Mouse (Mus musculus) adrenal gland, postnatal 36 days (tissue): Measurements from ENCODE around the gene Hoxa9. TPM values are rescaled to one million over a fixed set of nuclear protein-coding genes. Genes with fewer than 3 reads are reported as not detected.
A peak's percentile ranks its signal among the peaks of the same experiment; 100 is the strongest.

Source experiments
- DNase-seq, 2 experiments: peaks; one replicate each; pipeline ENCODE4 v3.0.0; 2021; ENCODE audit warnings: mixed read lengths in 1 of 2
- total RNA-seq, 2 experiments: library from RNA; stranded (reverse); gene quantifications; 2 replicates each; pipeline ENCODE4 v1.2.3; 2021

The Hoxa9 gene
- total RNA-seq, 2 experiments from 2014 or later = 0.56 to 1.3 TPM

DNA sequence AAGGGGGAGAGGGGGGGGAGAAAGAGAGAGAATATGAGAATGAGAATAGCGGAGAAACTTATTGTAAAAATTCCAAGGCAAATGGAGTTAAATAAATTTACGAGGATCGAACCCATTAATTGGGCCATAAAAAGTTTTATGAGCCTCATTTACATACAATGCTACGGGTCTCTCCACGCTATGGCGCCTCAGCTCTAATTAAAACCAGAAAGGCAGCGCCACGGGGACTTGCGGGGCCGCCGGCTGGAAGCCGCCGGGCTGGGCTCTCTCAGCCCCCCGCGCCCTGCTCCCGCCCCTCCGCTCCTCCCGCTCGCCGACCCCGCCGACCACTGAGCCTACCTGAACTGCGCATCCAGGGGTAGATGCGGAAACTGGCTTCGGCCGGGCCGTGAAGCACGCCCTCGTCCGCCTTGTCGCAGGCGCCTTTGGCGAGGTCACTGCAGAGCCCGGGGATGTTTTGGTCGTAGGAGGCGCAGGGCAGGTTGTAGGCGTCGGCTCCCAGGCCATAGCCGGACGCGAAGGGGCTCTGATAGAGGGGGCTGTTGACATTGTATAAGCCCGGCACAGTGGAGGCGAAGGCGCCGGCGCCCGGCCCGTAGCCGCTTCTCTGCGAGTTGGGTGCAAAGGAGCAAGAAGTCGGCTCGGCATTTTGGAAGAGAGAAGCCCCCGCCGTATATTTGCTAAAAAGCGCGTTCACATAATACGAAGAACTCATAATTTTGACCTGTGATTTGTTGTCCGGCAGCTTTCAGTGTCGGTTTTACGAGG lies 14.0 kb downstream of the Hoxa9 start:
- DNase-seq = peak; percentile 55 to 61

DNA sequence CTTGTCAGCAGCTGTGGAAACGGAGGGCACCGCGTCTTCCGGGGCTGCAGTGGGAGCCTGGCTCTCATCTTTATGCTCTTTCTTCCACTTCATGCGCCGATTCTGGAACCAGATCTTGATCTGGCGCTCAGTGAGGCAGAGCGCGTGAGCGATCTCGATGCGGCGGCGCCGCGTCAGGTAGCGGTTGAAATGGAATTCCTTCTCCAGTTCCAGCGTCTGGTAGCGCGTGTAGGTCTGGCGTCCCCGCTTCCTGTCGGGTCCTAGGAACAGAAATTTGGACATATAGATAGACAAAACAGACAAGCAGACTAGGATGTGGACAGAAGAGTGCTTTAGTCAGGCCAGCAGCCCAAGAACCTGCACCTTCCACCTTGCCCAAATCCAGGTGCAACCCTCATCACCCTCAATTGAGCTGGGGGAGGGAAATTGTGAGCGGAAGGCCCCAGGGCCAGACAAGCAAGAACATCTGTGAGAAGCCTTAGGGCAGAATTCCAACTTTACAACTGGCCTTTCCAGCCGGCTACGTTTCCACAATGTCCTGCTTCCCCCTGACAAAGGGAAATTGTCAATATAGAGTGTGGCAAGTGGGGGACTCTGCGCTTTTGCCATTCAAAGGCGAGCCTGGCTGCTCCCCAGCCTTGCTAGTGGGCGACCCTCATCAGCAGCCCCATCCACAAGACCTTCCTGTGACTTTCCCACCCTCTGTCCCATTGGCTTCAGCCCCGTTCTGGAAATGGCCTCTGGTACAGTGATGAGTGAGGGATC lies 14.9 kb downstream of the Hoxa9 start:
- DNase-seq = no peak

DNA sequence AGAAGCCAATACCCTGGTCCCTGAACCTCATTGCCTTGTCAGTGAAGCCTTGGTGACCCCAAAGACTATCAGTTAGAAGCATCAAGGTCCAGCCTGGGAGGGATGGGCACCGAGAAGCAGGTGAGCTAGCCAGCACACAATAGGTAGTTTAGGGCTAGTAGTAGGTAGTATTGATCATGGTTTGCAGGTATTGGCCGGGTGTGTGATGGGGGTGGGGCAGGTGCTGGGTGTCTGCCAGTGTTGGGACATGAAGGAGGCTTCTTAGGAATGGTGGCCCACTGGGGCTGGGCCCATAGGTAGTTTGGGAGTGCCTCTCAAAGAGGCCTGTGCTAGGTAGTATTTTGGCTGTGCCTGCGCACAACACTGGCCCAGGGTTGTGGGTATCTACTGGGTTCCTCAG lies 15.8 kb downstream of the Hoxa9 start:
- no peak for DNase-seq

GRCm38 (mm10) chr6:52214271-52214670 lies 16.6 kb downstream of the Hoxa9 start:
- DNase-seq = no peak

- peak; percentile 72 to 83 for DNase-seq
Observed at GRCm38 (mm10) chr6:52213119-52213986, 17.5 kb downstream of the Hoxa9 start, which contains the start of the genes Hoxa3 and Gm28308. Gene Hoxa3, minus strand, starts transcription at chr6:52213336. Gene Gm28308, minus strand, starts transcription at chr6:52213339.

GRCm38 (mm10) chr6:52212556-52213118 lies 18.3 kb downstream of the Hoxa9 start:
- peak in 1 of 2 experiments; percentile 67 for DNase-seq

DNA sequence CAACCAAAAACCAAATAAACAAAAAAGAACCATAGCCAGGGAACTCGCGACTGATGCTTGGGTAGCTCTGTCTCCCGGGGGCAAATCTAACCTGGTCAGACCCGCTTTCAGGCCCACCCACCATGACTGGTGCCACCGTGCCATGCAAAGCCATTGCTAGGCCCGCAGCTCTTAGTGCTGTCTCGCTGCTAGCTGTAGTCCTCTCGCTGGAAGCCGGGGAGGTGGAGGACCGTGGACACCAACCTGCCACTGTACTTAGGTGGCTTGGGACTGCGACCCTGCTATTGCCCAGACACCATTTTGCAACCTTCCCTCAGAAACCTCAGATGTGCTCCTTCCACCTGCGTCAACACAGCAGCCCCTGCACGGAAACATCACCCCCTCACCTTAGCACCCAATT lies 18.9 kb downstream of the Hoxa9 start:
- no peak for DNase-seq

- DNase-seq = peak; percentile 87 to 92
Observed at GRCm38 (mm10) chr6:52211170-52211935, 19.5 kb downstream of the Hoxa9 start.

DNA sequence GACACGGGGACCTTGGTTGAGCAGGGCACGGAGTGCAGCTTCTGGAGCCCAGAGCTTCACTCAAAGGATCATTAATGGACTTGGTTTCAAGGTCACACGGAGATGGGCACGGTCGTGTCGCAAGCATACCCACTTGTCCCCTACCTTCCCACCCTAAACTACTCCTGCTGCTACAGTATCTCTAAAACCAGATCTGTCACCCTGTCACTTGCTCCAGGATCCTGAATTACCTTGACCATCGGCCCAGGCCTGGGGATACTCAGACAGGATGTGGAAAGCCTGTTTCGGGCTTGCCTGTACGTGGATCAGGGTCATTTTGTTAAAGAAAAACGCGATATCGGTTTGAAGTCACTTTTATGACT lies 21.2 kb downstream of the Hoxa9 start:
- DNase-seq = no peak

DNA sequence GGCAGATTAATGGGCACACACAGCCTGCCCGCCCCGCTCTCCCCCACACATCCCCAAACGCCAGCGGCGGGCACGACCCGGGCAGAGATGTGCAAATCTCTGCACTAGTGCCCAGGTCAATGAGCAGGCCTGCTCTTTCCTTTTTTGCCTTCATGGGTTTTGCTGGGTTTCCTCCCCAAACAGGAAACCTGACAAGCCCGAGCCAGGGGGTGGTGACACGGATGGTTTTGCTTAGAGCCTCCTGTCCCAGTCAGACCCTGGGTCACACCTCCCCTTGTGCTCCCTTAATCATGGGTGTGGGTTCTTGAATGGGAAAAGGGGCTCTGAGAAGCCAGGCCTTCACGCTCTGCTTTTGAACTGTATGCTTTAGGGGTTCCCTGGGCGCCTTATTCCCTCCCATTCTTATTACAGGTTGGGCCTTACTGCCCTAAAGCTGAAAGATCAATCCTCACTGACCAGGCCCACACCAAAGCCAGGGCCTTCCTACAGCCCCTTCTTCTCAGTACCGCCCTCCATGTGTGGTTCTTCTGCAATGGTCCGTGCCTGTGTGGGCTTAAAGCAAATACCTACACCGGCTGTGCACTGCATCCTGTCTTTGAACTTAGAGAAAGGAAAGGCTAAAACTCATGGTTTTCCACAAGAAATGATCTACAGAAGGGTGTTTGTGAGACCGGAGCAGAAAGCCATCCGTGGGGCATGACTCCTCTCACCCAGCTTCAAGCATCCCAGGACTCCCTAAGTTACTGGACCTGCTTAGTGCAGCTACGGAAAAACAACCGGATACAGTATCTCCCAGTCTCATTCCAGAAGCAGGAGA lies 21.8 kb downstream of the Hoxa9 start:
- no peak for DNase-seq

DNA sequence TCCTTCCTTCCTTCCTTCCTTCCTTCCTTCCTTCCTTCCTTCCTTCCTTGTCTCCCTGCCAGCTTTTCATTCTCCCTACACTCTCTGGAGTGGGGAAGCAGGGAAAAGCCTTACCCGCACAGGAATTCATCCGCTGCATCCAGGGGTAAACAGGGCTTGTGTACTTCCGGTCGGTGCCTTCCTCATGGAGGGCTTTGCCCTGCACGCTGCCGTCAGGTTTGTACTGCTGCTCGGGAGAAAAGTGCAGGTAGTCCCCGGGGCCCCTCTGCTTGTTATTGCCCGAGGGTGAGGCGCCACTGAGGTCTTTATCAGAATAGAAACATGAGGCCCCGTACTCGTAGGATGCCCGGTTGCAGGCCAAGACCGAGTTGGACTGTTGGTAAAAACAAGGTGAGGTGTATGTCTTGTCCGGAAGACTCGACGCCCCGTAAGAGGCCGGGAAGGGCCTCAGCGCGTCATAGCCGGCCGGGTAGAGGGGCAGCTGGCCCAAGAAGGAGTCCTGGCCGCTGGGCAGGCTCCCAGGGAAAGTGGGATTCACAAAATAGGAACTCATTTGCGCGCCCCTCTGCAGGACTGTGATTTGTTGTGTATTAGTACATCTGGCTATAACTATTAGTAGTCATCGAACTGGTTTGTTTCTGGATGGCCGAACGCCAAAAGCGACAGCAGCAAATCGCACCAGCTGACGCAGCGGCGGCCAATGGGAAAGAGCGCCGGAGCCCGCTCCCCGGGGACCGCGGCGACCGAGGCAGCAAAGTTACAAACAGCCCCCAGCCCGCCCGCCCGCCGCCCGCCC lies 22.6 kb downstream of the Hoxa9 start, which contains the start of gene Hoxa6:
Hoxa6 (minus strand) TSS at position 651 of the 796 bp plus-strand sequence.
- peak; percentile 83 to 87 for DNase-seq

- DNase-seq = no peak
Observed at GRCm38 (mm10) chr6:52207684-52207976, 23.3 kb downstream of the Hoxa9 start.

DNA sequence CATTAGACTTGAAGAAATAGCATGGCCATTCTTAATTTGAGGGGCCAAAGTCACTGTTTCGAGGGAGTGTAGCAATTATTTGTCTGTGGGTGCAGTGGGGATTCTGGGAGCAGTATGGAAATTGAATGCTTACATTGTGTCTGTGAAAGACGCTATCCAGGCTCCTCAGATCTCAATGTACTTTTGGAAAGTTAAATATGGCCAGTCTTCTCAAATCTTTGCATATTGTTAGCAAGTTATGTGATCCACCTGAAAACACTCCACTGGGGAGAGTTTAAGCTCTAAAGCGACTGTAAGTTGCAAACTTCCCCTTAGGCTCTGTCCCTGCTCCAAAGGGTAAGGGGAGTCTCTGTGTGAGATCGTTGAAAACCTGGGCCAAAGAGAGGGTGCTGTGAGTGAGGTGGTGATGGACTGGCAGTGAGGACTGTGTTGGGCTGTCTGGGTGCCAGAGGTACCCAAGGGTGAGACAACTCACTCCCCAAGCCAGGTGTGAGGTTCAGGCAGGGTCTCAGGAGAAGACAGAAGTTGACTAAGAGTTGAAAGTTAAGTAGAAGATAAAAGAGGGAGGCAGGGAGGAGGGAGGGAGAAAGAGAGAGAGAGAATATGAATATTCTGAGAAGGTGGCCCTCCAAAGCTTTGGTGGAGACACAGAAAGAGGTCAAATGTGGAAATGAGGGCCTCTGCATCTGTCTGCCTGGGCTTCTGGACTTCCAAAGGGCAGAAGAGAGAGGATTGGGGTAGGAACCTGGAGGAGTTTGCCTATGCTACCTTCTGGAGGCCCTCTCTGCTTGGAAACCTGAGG lies 23.8 kb downstream of the Hoxa9 start:
- no peak for DNase-seq

DNA sequence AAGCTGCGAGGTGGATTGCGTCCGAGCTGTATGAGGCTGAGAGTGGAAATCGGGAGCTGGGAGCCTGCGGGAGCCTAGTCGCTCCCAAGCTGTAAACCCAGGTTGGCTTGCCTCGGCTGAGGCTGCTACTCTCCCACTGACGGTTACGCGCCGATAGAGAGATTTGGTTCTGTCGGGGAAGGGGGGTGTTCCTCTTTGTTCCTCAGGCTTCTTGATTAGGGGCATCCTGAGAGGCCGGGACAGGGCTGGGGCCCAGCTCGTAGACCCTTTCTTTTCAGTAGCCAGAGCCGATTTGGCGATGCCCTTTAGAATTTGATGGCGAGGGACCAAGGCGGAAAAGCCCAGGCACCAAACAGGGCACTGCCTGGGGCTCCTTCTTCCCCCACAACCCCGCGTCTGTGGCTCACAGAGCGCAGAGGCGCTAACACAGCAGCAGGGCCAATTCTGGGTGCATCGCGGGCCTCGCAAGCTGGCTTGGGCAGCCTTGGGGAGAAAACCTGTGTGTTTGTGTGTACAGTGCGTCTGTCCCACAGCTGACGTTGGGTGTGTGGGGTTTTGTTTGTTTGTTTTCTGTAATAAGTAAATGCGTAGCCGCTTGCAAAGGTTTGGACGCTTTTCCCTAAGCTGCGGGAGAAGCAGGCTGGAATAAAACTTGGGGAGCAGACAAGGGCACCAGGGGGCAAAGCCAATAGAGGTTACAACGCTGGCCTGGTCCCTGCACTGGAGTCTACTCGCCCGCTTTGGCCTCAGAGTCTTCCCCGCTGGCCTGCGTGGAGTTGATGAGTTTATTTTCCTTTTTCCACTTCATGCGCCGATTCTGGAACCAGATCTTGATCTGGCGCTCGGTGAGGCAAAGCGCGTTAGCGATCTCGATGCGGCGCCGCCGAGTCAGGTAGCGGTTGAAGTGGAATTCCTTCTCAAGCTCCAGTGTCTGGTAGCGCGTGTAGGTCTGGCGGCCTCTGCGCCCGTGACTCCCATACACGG lies 25.0 kb downstream of the Hoxa9 start:
- no peak for DNase-seq

GRCm38 (mm10) chr6:52205221-52205620 lies 25.7 kb downstream of the Hoxa9 start:
- DNase-seq = no peak

GRCm38 (mm10) chr6:52204050-52204752 lies 26.7 kb downstream of the Hoxa9 start, which contains the start of gene Hoxa5:
Gene Hoxa5, minus strand, starts transcription at chr6:52204587.
- DNase-seq = peak; percentile 88 to 93
